Mouse (Mus musculus): Measurements from ENCODE around the gene Aff1.

DNA sequence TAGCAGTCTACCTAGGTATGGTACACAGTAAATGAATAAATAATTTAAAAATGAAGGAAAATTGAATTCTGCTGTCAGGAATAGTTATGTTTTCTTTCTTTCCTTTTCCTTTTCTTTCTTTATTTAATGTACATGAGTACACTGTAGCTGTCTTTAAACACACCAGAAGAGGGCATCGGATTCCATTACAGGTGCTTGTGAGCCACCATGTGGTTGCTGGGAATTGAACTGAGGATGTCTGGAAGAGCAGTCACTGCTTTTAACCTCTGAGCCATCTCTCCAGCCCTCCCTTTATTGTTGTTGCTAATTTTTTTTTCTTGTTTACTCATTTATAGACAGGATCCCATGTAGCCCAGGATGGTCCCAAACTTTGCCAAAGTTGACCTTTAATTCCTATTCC, 38.0 kb downstream of the Aff1 start:
- TF ChIP-seq CTCF (conservative IDR thresholded peaks at IDR 0.05; ENCODE audit: insufficient read depth, insufficient read length, low read depth, low read length) (no peak), POLR2A (IDR thresholded peaks at IDR 0.05; ENCODE audit: low read depth, low read length) (no peak)

Data from kidney, adult 2 months (tissue).